Mouse (Mus musculus) retina, embryonic 14.5 days (tissue): ENCODE measurements around the gene R3hdm1.
A peak's percentile ranks its signal among the peaks of the same experiment; 100 is the strongest.

Source experiments
- DNase-seq: peaks from one replicate; pipeline ENCODE4 v3.0.0-alpha.2; 2015; ENCODE audit warnings: low spot score

The R3hdm1 gene

GRCm38 (mm10) chr1:128102641-128103461, at the start of gene R3hdm1, which contains the start of gene Zranb3:
Gene R3hdm1, plus strand, starts transcription at chr1:128103301.
Gene Zranb3, minus strand, starts transcription at chr1:128103047.
- DNase-seq = peak; percentile 100

GRCm38 (mm10) chr1:128057269-128057668, 45.8 kb upstream of the R3hdm1 start:
- DNase-seq = no peak

DNA sequence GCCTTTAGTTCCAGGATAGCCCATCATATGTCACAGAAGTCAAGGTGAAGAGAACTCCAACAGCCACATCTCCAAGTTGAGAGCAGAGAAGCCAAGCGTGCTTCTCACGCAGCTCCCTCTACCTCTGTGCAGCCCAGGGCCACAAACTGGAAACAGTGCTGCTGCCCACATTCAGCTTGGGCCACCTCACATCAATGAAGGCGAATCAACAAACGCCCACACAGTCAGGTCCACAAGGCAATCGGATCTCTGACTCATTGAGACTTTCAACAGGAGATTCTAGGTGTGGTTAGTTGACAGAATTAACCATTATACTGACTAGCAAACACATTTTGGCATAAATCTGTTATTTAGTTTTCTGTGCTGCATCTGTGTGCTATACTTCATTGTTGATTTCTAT, 44.5 kb upstream of the R3hdm1 start:
- no peak for DNase-seq

GRCm38 (mm10) chr1:128060655-128061344, 42.3 kb upstream of the R3hdm1 start:
- DNase-seq = peak; percentile 29

DNA sequence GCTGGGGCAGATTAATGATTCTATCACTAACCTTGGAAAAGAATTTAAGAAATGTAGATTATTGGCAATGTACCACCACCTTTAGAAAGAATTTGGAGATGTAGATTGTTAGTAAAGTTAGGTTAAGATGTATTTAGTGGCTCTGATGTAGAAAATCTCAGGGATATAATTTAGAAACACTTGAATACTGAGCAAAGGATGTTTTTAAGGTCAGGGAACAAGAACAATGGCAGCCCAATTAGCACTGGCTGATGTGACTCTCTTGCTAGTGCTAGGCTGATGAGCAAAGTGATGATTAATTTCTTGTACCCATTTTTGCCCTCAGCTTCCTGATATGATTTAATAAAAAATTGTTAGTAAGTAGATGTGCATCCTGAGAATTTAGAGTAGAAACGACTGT, 41.7 kb upstream of the R3hdm1 start:
- DNase-seq = peak; percentile 55

DNA sequence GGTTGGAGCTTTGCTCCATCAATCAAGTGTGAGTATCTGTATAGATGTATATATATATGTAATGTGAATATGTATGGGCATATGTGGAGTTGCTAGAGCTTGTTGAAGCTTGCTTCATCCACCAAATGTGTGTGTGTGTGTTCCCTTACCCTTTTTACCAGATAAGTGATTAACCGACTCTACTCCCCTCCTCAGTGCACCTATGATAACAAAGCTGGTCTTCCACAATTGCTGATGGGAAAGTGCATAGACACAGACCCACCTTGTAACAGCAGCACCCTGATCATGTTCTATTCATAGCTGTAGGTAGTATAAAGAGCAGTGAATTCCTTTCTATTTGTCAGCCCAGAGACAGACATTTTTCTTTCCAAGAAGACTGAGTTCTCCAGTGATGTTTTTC, 40.9 kb upstream of the R3hdm1 start:
- DNase-seq = no peak

DNA sequence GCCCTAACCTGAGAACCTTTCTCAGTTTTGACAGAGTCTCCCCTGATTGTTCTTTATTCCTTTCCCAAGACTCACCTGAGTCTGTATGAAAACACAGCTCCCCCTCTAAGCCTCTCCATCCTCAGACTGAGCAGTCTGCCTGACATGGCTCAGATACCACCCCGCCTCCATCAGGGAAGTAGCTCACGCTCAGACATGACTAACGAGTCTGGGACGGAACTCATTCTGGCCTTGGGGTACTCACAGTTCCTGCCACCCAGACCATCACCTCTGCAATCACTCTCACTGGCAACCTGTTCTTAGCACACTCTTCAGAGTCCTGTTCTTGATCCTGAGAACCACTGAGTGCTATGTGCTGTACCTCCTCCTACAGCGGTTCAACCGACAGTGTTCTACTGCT, 38.4 kb upstream of the R3hdm1 start:
- no peak for DNase-seq

- no peak for DNase-seq
Observed at GRCm38 (mm10) chr1:128068945-128069397, 34.1 kb upstream of the R3hdm1 start.

DNA sequence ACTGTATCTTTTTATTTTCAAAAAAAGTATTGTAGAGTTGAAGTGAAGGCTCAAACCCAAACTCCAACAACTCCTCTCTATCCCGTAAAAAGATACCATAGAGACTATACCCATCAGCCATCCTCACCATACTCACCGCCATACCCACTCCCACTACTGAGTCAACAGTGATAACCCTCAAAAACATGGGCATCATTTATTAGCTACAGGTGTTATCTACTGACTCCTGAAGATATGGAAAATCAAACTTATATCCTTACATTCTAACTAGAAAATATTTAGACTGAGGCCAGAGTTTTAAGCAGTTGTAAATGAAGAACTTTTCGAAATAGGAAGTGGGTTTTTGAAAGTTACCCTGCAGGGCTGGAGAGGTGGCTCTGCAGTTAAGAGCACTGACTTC, 33.1 kb upstream of the R3hdm1 start:
- DNase-seq = no peak

- no peak for DNase-seq
Observed at GRCm38 (mm10) chr1:128073051-128073450, 30.1 kb upstream of the R3hdm1 start.

GRCm38 (mm10) chr1:128076791-128077479, 26.2 kb upstream of the R3hdm1 start:
- no peak for DNase-seq

- no peak for DNase-seq
Observed at GRCm38 (mm10) chr1:128077788-128078187, 25.3 kb upstream of the R3hdm1 start.

- no peak for DNase-seq
Observed at GRCm38 (mm10) chr1:128078646-128079045, 24.5 kb upstream of the R3hdm1 start.

GRCm38 (mm10) chr1:128080936-128081696, 22.0 kb upstream of the R3hdm1 start:
- DNase-seq = no peak

GRCm38 (mm10) chr1:128081873-128082272, 21.2 kb upstream of the R3hdm1 start:
- no peak for DNase-seq

DNA sequence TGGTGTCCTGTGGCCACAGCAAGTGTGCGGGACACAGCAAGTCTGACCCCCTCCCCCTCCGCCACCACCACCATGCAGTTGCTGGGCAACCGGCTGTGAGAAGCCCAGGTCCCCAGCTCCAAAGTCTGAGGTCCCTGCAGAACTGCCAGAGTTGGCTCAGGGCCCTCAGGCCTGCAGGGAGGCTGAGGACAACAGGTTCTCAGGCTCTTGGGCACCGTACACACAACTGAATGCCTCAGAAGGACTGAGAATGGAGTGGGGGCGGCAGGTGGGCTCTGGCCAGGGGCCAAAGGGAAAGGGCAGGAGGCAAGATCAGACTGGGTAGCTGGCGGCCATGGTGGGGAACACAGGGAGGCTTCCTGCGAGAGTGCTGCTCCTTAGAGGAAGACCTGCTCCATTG, 20.3 kb upstream of the R3hdm1 start:
- DNase-seq = no peak

DNA sequence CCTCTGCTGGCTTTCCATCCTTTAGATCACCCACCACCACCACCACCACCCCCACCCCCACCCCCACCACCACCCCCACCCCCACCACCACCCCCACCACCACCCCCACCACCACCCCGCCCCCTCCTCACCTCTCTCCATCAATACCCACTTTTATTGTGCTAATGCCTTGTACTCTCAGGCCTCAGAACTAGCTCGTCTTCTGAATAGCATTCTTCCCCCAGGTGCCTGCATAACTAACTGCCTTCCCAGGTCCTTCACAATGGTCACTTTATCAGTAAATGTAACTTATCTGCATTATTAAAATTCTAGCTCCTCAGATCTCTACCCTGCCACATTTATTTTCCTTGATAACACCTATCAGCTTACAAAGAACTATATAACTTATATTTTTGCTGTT, 8.4 kb upstream of the R3hdm1 start:
- no peak for DNase-seq

- no peak for DNase-seq
Observed at GRCm38 (mm10) chr1:128098309-128098708, 4.8 kb upstream of the R3hdm1 start.

- peak; percentile 87 for DNase-seq
Observed at GRCm38 (mm10) chr1:128102251-128102640, 855 bp upstream of the R3hdm1 start.

GRCm38 (mm10) chr1:128103520-128104088, 503 bp downstream of the R3hdm1 start:
- no peak for DNase-seq

DNA sequence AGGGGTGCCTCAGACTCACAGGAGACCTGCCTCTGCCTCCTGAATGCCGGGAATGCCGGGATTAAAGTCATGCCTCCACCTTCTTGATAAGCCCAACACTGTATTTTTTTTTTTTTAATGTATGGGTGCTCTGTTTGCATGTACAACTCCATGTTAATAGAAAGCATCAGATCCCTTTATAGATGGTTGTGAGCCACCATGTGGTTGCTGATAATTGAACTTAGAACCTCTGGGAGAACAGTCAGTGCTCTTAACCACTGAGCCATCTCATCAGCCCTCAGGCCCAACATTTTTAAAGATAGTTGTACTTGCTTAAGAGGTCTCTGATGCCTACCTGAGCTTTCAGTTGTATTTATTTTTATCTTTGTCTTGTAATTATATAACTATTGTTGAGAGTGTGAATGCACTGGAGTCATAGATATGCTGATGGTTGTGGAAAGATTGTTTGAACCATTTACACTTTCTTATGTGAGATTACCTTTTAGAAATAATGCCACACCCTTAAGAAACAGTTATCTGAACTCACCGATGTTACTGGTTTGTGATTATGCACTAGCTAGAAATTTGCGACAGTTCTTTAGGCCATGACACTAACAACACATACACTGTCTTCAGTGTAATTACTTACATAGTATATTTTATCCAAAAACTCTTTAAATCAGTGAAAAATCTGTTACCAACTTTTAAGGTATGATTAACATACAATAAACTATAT, 18.0 kb downstream of the R3hdm1 start:
- DNase-seq = no peak
